In genomic region chr7:49599950-49600349, GRCm38 (mm10) we compare ENCODE assay signal across 28 mouse cellular contexts. TPM values are rescaled to one million over a fixed set of nuclear protein-coding genes. Genes with fewer than 3 reads are reported as not detected.
"Had no signal": no experiment of that assay in that cellular context is flagged by ENCODE, and none has a peak within 500 bp of the region (broad histone marks: within the 10 kb centered on the region; RNA-seq: fewer than 3 reads in every experiment).

No protein-coding gene starts in this region.

- H3K4me2 ChIP-seq: kidney, embryonic 15.5 days; limb, embryonic 13.5 days; liver, embryonic 12.5 days; liver, embryonic 15.5 days; midbrain, embryonic 12.5 days; midbrain, embryonic 15.5 days; neural tube, embryonic 12.5 days; neural tube, embryonic 15.5 days; stomach, embryonic 15.5 days had no signal

- DNase-seq: kidney, adult 11 months; kidney, adult 8-10 months; kidney, postnatal 10 days; kidney, postnatal 36 days; layer of hippocampus, postnatal 36 days; liver; lung, adult 2 months; right cerebral cortex, adult 18-20 months; right cerebral cortex, postnatal 14 days; right cerebral cortex, postnatal 4 days; thymus, postnatal 25 days had no signal

- H3K27ac ChIP-seq: kidney, embryonic 15.5 days; limb, embryonic 10.5 days; limb, embryonic 13.5 days; liver, embryonic 12.5 days; liver, embryonic 15.5 days; midbrain, embryonic 12.5 days; midbrain, embryonic 15.5 days; neural tube, embryonic 12.5 days; neural tube, embryonic 15.5 days; stomach, embryonic 15.5 days had no signal

- H3K4me1 ChIP-seq: limb, embryonic 10.5 days; liver, embryonic 12.5 days; liver, embryonic 15.5 days; midbrain, embryonic 12.5 days; midbrain, embryonic 15.5 days; neural tube, embryonic 12.5 days; neural tube, embryonic 15.5 days; stomach, embryonic 15.5 days had no signal

- H3K9ac ChIP-seq: kidney, embryonic 15.5 days; limb, embryonic 13.5 days; liver, embryonic 12.5 days; liver, embryonic 15.5 days; midbrain, embryonic 12.5 days; midbrain, embryonic 15.5 days; neural tube, embryonic 12.5 days; neural tube, embryonic 15.5 days; stomach, embryonic 15.5 days had no signal

- H3K27me3 ChIP-seq: kidney, embryonic 15.5 days; limb, embryonic 13.5 days; liver, embryonic 12.5 days; liver, embryonic 15.5 days; midbrain, embryonic 12.5 days; midbrain, embryonic 15.5 days; neural tube, embryonic 12.5 days; neural tube, embryonic 15.5 days; stomach, embryonic 15.5 days had no signal

- ATAC-seq: liver, embryonic 12.5 days; midbrain, embryonic 15.5 days had no signal

- H3K4me3 ChIP-seq: kidney, embryonic 15.5 days; limb, embryonic 10.5 days; limb, embryonic 13.5 days; liver, embryonic 12.5 days; liver, embryonic 15.5 days; midbrain, embryonic 12.5 days; midbrain, embryonic 15.5 days; neural tube, embryonic 12.5 days; neural tube, embryonic 15.5 days; stomach, embryonic 15.5 days had no signal

- H3K9me3 ChIP-seq: kidney, embryonic 15.5 days; limb, embryonic 10.5 days; limb, embryonic 13.5 days; liver, embryonic 12.5 days; liver, embryonic 15.5 days; midbrain, embryonic 12.5 days; midbrain, embryonic 15.5 days; neural tube, embryonic 12.5 days; neural tube, embryonic 15.5 days; stomach, embryonic 15.5 days had no signal

RNA-seq across cellular contexts. Expression of gene Dbx1, which starts 36.7 kb away (rescaled TPM):
- total RNA-seq: layer of hippocampus, adult 8-10 months; layer of hippocampus, postnatal 10 days; layer of hippocampus, postnatal 36 days; left cerebral cortex, adult 8-10 months; left cerebral cortex, postnatal 14 days; megakaryocyte, adult 5-6 weeks had no signal
- polyA plus RNA-seq: limb, embryonic 10.5 days; liver, embryonic 12.5 days; lung, adult 2 months; macrophage; thymus, postnatal 0 days had no signal
